Mouse (Mus musculus): ENCODE results near the gene Nt5m. TPM values are rescaled to one million over a fixed set of nuclear protein-coding genes. Genes with fewer than 3 reads are reported as not detected.

Gene Nt5m
- total and polyA plus RNA-seq, 3 experiments = 26.6 to 29.1 TPM; not detected in 1

GRCm38 (mm10) chr11:59860467-59860866 is 21.2 kb downstream of the Nt5m start:
- Histone ChIP-seq H3K79me2 (ENCODE audit: control insufficient read depth, insufficient read depth, low read length, poor library complexity) (no peaks in the 10 kb centered on the region), H3K36me3 (ENCODE audit: control insufficient read depth in 1 of 2, insufficient read depth in 2 of 2, low read length in 2 of 2) (no peaks in the 10 kb centered on the region), H3K9ac (ENCODE audit: control insufficient read depth, low read depth, low read length, poor library complexity, severe bottlenecking) (no peak overlapping the region), H3K27ac (ENCODE audit: control insufficient read depth, low read depth, low read length) (no peak overlapping the region), H3K27me3 (ENCODE audit: control insufficient read depth in 1 of 2, insufficient read depth in 2 of 2, low read length in 2 of 2) (no peaks in the 10 kb centered on the region), H3K4me3 (ENCODE audit: control insufficient read depth in 1 of 2, insufficient read depth in 1 of 2, low read depth in 2 of 2, low read length in 2 of 2) (no peak overlapping the region), H3K9me3 (replicated peaks; ENCODE audit: insufficient read depth, low read length) (no peaks in the 10 kb centered on the region), H3K4me1 (ENCODE audit: control insufficient read depth in 1 of 2, insufficient read depth in 2 of 2, low read length in 2 of 2) (no peaks in the 10 kb centered on the region)
- no peak for DNase-seq (ENCODE audit: low read depth, low spot score)
- TF ChIP-seq TBP (IDR thresholded peaks at IDR 0.05; ENCODE audit: low read depth, low read length) = no peak
- no peak for TF ChIP-seq SIN3A (IDR thresholded peaks at IDR 0.05; ENCODE audit: low read length)
- no peak for TF ChIP-seq E2F4 (IDR thresholded peaks at IDR 0.05; ENCODE audit: borderline replicate concordance, low read depth, low read length)
- TF ChIP-seq MEF2A (IDR thresholded peaks at IDR 0.05; ENCODE audit: extremely low read depth, insufficient replicate concordance, low read depth, low read length, poor library complexity, severe bottlenecking) = no peak
- no peak for TF ChIP-seq TCF12 (IDR thresholded peaks at IDR 0.05; ENCODE audit: low read depth, low read length)
- no peak for TF ChIP-seq HCFC1 (IDR thresholded peaks at IDR 0.05; ENCODE audit: low read depth, low read length)
- no peak for TF ChIP-seq CHD1 (IDR thresholded peaks at IDR 0.05; ENCODE audit: low read depth, low read length)
- no peak for TF ChIP-seq RAD21 (IDR thresholded peaks at IDR 0.05; ENCODE audit: low read depth, low read length)
- no peak for TF ChIP-seq POLR2A (IDR thresholded peaks at IDR 0.05; ENCODE audit: control insufficient read depth in 1 of 2, insufficient read depth in 1 of 2, low read depth in 1 of 2, low read length in 2 of 2, poor library complexity in 1 of 2)
- no peak for TF ChIP-seq ZMIZ1 (IDR thresholded peaks at IDR 0.05; ENCODE audit: low read depth, low read length)
- TF ChIP-seq NRF1 (IDR thresholded peaks at IDR 0.05; ENCODE audit: insufficient read depth, low read depth, low read length, poor library complexity, severe bottlenecking) = no peak
- TF ChIP-seq UBTF (IDR thresholded peaks at IDR 0.05; ENCODE audit: borderline replicate concordance, insufficient read depth, low read depth, low read length) = no peak
- no peak for TF ChIP-seq JUND (IDR thresholded peaks at IDR 0.05; ENCODE audit: low read depth, low read length)
- TF ChIP-seq RCOR1 (IDR thresholded peaks at IDR 0.05; ENCODE audit: low read depth, low read length) = no peak
- TF ChIP-seq CTCF (IDR thresholded peaks at IDR 0.05 in 2 of 3, conservative IDR thresholded peaks at IDR 0.05 in 1 of 3; ENCODE audit: control insufficient read depth in 1 of 3, insufficient read depth in 1 of 3, low read depth in 2 of 3, low read length in 3 of 3, poor library complexity in 1 of 3, severe bottlenecking in 1 of 3) = no peak
- TF ChIP-seq BHLHE40 (IDR thresholded peaks at IDR 0.05; ENCODE audit: borderline replicate concordance, low read depth, low read length) = no peak
- no peak for TF ChIP-seq ZC3H11A (IDR thresholded peaks at IDR 0.05; ENCODE audit: low read depth, low read length)

DNA sequence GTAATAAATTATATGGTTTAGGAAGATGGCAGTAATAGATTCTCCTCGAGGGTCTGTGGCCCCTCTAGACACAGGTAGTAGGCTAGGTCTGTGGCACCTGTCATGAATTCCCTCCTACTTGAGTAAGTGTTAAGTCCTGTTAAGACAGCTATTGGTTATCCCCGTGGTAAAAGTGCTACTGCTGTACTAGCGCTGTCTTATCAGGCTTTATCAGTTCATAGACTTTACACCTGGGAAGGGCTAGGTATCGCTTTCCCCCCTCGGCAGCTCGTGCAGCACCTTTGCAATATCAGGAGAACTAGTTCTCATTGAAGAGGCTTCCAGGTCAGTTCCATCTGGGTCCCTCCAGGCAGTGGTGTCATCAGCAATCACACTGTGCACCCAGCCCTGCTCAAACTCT is 25.1 kb downstream of the Nt5m start:
- no peak for DNase-seq (ENCODE audit: low read depth, low spot score)
- H3K4me1 ChIP-seq (ENCODE audit: control insufficient read depth in 1 of 2, insufficient read depth in 2 of 2, low read length in 2 of 2) = no peaks in the 10 kb centered on the region
- TF ChIP-seq EP300 (IDR thresholded peaks at IDR 0.05; ENCODE audit: low read depth in 1 of 2, low read length in 2 of 2) = no peak
- TF ChIP-seq MEF2A (IDR thresholded peaks at IDR 0.05; ENCODE audit: extremely low read depth, insufficient replicate concordance, low read depth, low read length, poor library complexity, severe bottlenecking) = no peak
- no peak for TF ChIP-seq NRF1 (IDR thresholded peaks at IDR 0.05; ENCODE audit: insufficient read depth, low read depth, low read length, poor library complexity, severe bottlenecking)
- no peak for TF ChIP-seq MAZ (IDR thresholded peaks at IDR 0.05; ENCODE audit: low read depth, low read length)
- no peak for TF ChIP-seq KAT2A (conservative IDR thresholded peaks at IDR 0.05; ENCODE audit: low read depth, low read length)
- no peak for TF ChIP-seq UBTF (IDR thresholded peaks at IDR 0.05; ENCODE audit: borderline replicate concordance, insufficient read depth, low read depth, low read length)
- no peak for TF ChIP-seq E2F4 (IDR thresholded peaks at IDR 0.05; ENCODE audit: borderline replicate concordance, low read depth, low read length)
- TF ChIP-seq CTCF (IDR thresholded peaks at IDR 0.05 in 2 of 3, conservative IDR thresholded peaks at IDR 0.05 in 1 of 3; ENCODE audit: control insufficient read depth in 1 of 3, insufficient read depth in 1 of 3, low read depth in 2 of 3, low read length in 3 of 3, poor library complexity in 1 of 3, severe bottlenecking in 1 of 3) = no peak
- TF ChIP-seq CHD2 (IDR thresholded peaks at IDR 0.05; ENCODE audit: low read length) = no peak
- no peak for TF ChIP-seq MXI1 (IDR thresholded peaks at IDR 0.05; ENCODE audit: low read depth, low read length)
- TF ChIP-seq BHLHE40 (IDR thresholded peaks at IDR 0.05; ENCODE audit: borderline replicate concordance, low read depth, low read length) = no peak
- TF ChIP-seq ELF1 (IDR thresholded peaks at IDR 0.05; ENCODE audit: low read depth, low read length) = no peak
- no peak for TF ChIP-seq MYC (IDR thresholded peaks at IDR 0.05; ENCODE audit: low read depth, low read length)
- TF ChIP-seq USF2 (IDR thresholded peaks at IDR 0.05; ENCODE audit: borderline replicate concordance in 1 of 2, insufficient read depth in 1 of 2, low read depth in 1 of 2, low read length in 2 of 2) = no peak
- no peak for TF ChIP-seq TAL1 (IDR thresholded peaks at IDR 0.05; ENCODE audit: low read length)
- TF ChIP-seq RCOR1 (IDR thresholded peaks at IDR 0.05; ENCODE audit: low read depth, low read length) = no peak
- no peak overlapping the region for H3K9ac ChIP-seq (ENCODE audit: control insufficient read depth, low read depth, low read length, poor library complexity, severe bottlenecking)
- H3K36me3 ChIP-seq (ENCODE audit: control insufficient read depth in 1 of 2, insufficient read depth in 2 of 2, low read length in 2 of 2) = peaks cover 0 to 3% of the 10 kb centered on the region in 2 experiments; a peak in 1 of 4 replicates
- no peaks in the 10 kb centered on the region for H3K79me2 ChIP-seq (ENCODE audit: control insufficient read depth, insufficient read depth, low read length, poor library complexity)
- no peaks in the 10 kb centered on the region for H3K27me3 ChIP-seq (ENCODE audit: control insufficient read depth in 1 of 2, insufficient read depth in 2 of 2, low read length in 2 of 2)
- no peaks in the 10 kb centered on the region for H3K9me3 ChIP-seq (replicated peaks; ENCODE audit: insufficient read depth, low read length)
- no peak overlapping the region for H3K4me3 ChIP-seq (ENCODE audit: control insufficient read depth in 1 of 2, insufficient read depth in 1 of 2, low read depth in 2 of 2, low read length in 2 of 2)
- no peak overlapping the region for H3K27ac ChIP-seq (ENCODE audit: control insufficient read depth, low read depth, low read length)

Data from MEL (cell line).